Mouse (Mus musculus): ENCODE data around the gene Casp12. TPM values are rescaled to one million over a fixed set of nuclear protein-coding genes. Genes with fewer than 3 reads are reported as not detected.

Casp12 gene
- total and polyA plus RNA-seq, 3 experiments = not detected

GRCm38 (mm10) chr9:5410988-5411568 is 65.8 kb downstream of the Casp12 start:
- TF ChIP-seq MAX (IDR thresholded peaks at IDR 0.05; ENCODE audit: low read length) (no peak), MEF2A (IDR thresholded peaks at IDR 0.05; ENCODE audit: extremely low read depth, insufficient replicate concordance, low read depth, low read length, poor library complexity, severe bottlenecking) (no peak), MYB (IDR thresholded peaks at IDR 0.05; ENCODE audit: low read depth, low read length) (no peak), ELF1 (IDR thresholded peaks at IDR 0.05; ENCODE audit: low read depth, low read length) (no peak), JUND (IDR thresholded peaks at IDR 0.05; ENCODE audit: low read depth, low read length) (no peak), KAT2A (conservative IDR thresholded peaks at IDR 0.05; ENCODE audit: low read depth, low read length) (no peak), CHD1 (IDR thresholded peaks at IDR 0.05; ENCODE audit: low read depth, low read length) (no peak), POLR2AphosphoS2 (IDR thresholded peaks at IDR 0.05; ENCODE audit: low read length) (no peak), HCFC1 (IDR thresholded peaks at IDR 0.05; ENCODE audit: low read depth, low read length) (no peak), RCOR1 (IDR thresholded peaks at IDR 0.05; ENCODE audit: low read depth, low read length) (no peak), RAD21 (IDR thresholded peaks at IDR 0.05; ENCODE audit: low read depth, low read length) (no peak), USF2 (IDR thresholded peaks at IDR 0.05; ENCODE audit: borderline replicate concordance in 1 of 2, insufficient read depth in 1 of 2, low read depth in 1 of 2, low read length in 2 of 2) (no peak), POLR2A (IDR thresholded peaks at IDR 0.05; ENCODE audit: control insufficient read depth in 1 of 2, insufficient read depth in 1 of 2, low read depth in 1 of 2, low read length in 2 of 2, poor library complexity in 1 of 2) (no peak), CHD2 (IDR thresholded peaks at IDR 0.05; ENCODE audit: low read length) (no peak), NELFE (IDR thresholded peaks at IDR 0.05; ENCODE audit: low read depth, low read length) (no peak), ZNF384 (IDR thresholded peaks at IDR 0.05; ENCODE audit: low read depth, low read length) (no peak), ZKSCAN1 (IDR thresholded peaks at IDR 0.05; ENCODE audit: low read depth, low read length) (no peak)
- Histone ChIP-seq H3K79me2 (ENCODE audit: control insufficient read depth, insufficient read depth, low read length, poor library complexity) (no peaks in the 10 kb centered on the region), H3K27ac (ENCODE audit: control insufficient read depth, low read depth, low read length) (no peak overlapping the region), H3K36me3 (ENCODE audit: control insufficient read depth in 1 of 2, insufficient read depth in 2 of 2, low read length in 2 of 2) (no peaks in the 10 kb centered on the region), H3K9ac (ENCODE audit: control insufficient read depth, low read depth, low read length, poor library complexity, severe bottlenecking) (no peak overlapping the region), H3K9me3 (replicated peaks; ENCODE audit: insufficient read depth, low read length) (no peaks in the 10 kb centered on the region), H3K27me3 (ENCODE audit: control insufficient read depth in 1 of 2, insufficient read depth in 2 of 2, low read length in 2 of 2) (no peaks in the 10 kb centered on the region), H3K4me3 (ENCODE audit: control insufficient read depth in 1 of 2, insufficient read depth in 1 of 2, low read depth in 2 of 2, low read length in 2 of 2) (no peak overlapping the region), H3K4me1 (ENCODE audit: control insufficient read depth in 1 of 2, insufficient read depth in 2 of 2, low read length in 2 of 2) (no peaks in the 10 kb centered on the region)
- DNase-seq (ENCODE audit: low read depth, low spot score) = no peak

DNA sequence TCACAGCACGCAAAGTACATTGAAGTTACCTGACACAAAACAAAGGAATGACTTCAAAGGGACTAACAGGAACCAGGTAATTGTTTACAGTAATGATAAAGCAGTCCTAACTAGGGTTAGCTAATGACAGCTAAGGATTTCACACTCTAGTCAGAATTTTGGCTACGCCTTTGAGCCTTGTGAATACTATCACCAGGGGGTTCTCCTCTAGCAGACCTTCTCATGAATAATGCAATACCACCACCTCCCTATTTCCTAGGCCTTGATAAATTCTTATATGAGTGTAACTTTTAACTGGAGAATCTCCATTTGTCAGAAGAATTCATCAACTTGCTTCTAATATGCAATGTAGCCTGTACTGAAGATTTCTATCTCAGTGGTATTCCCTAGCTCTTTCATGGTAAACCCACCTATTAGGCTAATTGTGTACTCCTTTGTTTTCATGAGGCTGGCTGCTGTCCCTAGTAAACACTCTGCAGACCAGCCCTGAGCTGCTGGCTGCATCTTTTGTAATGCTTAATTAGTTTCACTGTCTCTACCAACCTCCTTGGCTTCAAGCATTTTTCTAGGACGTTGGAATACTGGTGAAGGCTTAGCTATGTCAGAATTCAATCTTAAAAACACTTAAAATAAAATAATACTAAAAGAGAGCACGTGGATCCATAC is 67.3 kb downstream of the Casp12 start:
- DNase-seq (ENCODE audit: low read depth, low spot score) = no peak
- H3K27ac ChIP-seq (ENCODE audit: control insufficient read depth, low read depth, low read length) = no peak overlapping the region

More for the DNA sequence above, 67.3 kb downstream of the Casp12 start:
- Histone ChIP-seq H3K27me3 (ENCODE audit: control insufficient read depth in 1 of 2, insufficient read depth in 2 of 2, low read length in 2 of 2) (no peaks in the 10 kb centered on the region), H3K4me3 (ENCODE audit: control insufficient read depth in 1 of 2, insufficient read depth in 1 of 2, low read depth in 2 of 2, low read length in 2 of 2) (no peak overlapping the region), H3K9me3 (replicated peaks; ENCODE audit: insufficient read depth, low read length) (no peaks in the 10 kb centered on the region), H3K36me3 (ENCODE audit: control insufficient read depth in 1 of 2, insufficient read depth in 2 of 2, low read length in 2 of 2) (no peaks in the 10 kb centered on the region), H3K4me1 (ENCODE audit: control insufficient read depth in 1 of 2, insufficient read depth in 2 of 2, low read length in 2 of 2) (no peaks in the 10 kb centered on the region), H3K9ac (ENCODE audit: control insufficient read depth, low read depth, low read length, poor library complexity, severe bottlenecking) (no peak overlapping the region), H3K79me2 (ENCODE audit: control insufficient read depth, insufficient read depth, low read length, poor library complexity) (no peaks in the 10 kb centered on the region)
- TF ChIP-seq RCOR1 (IDR thresholded peaks at IDR 0.05; ENCODE audit: low read depth, low read length) (no peak), ELF1 (IDR thresholded peaks at IDR 0.05; ENCODE audit: low read depth, low read length) (no peak), MAX (IDR thresholded peaks at IDR 0.05; ENCODE audit: low read length) (no peak), CHD2 (IDR thresholded peaks at IDR 0.05; ENCODE audit: low read length) (no peak), UBTF (IDR thresholded peaks at IDR 0.05; ENCODE audit: borderline replicate concordance, insufficient read depth, low read depth, low read length) (no peak), POLR2A (IDR thresholded peaks at IDR 0.05; ENCODE audit: control insufficient read depth in 1 of 2, insufficient read depth in 1 of 2, low read depth in 1 of 2, low read length in 2 of 2, poor library complexity in 1 of 2) (no peak), EP300 (IDR thresholded peaks at IDR 0.05; ENCODE audit: low read depth in 1 of 2, low read length in 2 of 2) (no peak), JUND (IDR thresholded peaks at IDR 0.05; ENCODE audit: low read depth, low read length) (no peak), GABPA (IDR thresholded peaks at IDR 0.05; ENCODE audit: low read depth, low read length) (no peak), POLR2AphosphoS5 (IDR thresholded peaks at IDR 0.05; ENCODE audit: borderline replicate concordance, low read depth, low read length) (no peak), KAT2A (conservative IDR thresholded peaks at IDR 0.05; ENCODE audit: low read depth, low read length) (no peak), E2F4 (IDR thresholded peaks at IDR 0.05; ENCODE audit: borderline replicate concordance, low read depth, low read length) (no peak), CTCF (IDR thresholded peaks at IDR 0.05 in 2 of 3, conservative IDR thresholded peaks at IDR 0.05 in 1 of 3; ENCODE audit: control insufficient read depth in 1 of 3, insufficient read depth in 1 of 3, low read depth in 2 of 3, low read length in 3 of 3, poor library complexity in 1 of 3, severe bottlenecking in 1 of 3) (no peak), SMC3 (IDR thresholded peaks at IDR 0.05; ENCODE audit: low read depth, low read length) (no peak), POLR2AphosphoS2 (IDR thresholded peaks at IDR 0.05; ENCODE audit: low read length) (no peak), ZKSCAN1 (IDR thresholded peaks at IDR 0.05; ENCODE audit: low read depth, low read length) (no peak), NRF1 (IDR thresholded peaks at IDR 0.05; ENCODE audit: insufficient read depth, low read depth, low read length, poor library complexity, severe bottlenecking) (no peak), BHLHE40 (IDR thresholded peaks at IDR 0.05; ENCODE audit: borderline replicate concordance, low read depth, low read length) (no peak), MEF2A (IDR thresholded peaks at IDR 0.05; ENCODE audit: extremely low read depth, insufficient replicate concordance, low read depth, low read length, poor library complexity, severe bottlenecking) (no peak), ZNF384 (IDR thresholded peaks at IDR 0.05; ENCODE audit: low read depth, low read length) (no peak)

Data from MEL (cell line).